ENCODE assay signal across 8 mouse cellular contexts in the genomic region with DNA sequence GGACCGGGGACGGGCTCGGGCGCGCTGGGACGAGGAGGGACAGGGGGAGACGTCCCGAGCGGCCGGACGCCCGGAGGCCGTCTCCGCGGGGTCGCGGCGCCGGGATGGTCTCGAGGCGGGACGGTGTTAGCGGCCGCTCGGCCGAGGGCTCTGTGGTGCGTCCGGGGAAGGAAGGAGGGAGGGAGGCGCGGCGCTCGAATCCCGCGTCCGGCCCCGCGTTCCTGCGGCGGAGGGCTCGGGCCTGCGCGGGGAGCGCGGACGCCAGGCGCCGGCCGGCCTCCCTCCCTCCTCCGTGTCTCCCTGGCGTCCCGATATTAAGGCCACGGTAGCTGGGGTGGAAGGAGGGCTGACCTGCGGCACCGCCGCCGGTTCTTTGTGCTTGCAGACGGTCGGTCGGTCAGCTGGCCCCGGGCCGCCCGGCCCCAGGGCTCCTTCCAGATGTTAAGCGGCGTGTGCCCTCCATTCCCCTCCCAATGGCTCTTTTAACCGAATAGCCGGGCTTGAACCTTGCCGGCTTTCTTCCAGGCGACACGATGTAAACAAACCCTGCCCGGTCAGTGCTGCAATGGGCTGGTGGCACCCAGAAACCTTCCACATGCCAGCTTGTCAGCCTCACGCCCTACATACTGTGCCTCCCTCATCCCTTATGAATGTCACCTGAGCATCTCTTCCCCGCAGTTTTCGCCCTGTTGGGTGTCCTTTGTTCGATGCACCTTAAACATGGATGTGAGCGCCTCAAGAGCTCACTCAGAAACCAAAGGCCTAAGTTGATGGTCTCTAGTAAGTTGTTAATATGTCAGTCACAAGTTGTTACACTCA. TPM values are rescaled to one million over a fixed set of nuclear protein-coding genes. Genes with fewer than 3 reads are reported as not detected.
DNase-seq lines count a peak whose midpoint lies in the region; ATAC-seq and TF ChIP-seq lines count a peak whose summit lies in the region.

No protein-coding gene starts in this region.

- H3K4me1 ChIP-seq in spleen, adult 2 months (ENCODE audit: control insufficient read depth, insufficient read depth, insufficient read length) = peaks cover 2% of the 10 kb centered on the region; the same call in 1 of the 2 replicates
- peaks cover 9% of the 10 kb centered on the region for H3K4me1 ChIP-seq in limb, embryonic 10.5 days
- H3K4me1 ChIP-seq in midbrain, embryonic 10.5 days = peaks cover 15% of the 10 kb centered on the region
- H3K4me1 ChIP-seq in stomach, embryonic 16.5 days (ENCODE audit: control insufficient read depth, insufficient read depth, low read length) = no peaks in the 10 kb centered on the region

- TF ChIP-seq POLR2A in spleen, adult 2 months (IDR thresholded peaks at IDR 0.05; ENCODE audit: low read depth, low read length) = no peak

- H3K9ac ChIP-seq in stomach, embryonic 16.5 days (ENCODE audit: low read length) = peak overlapping the region; percentile 98

- peak; percentile 5 to 28 for DNase-seq in spleen, adult 2 months (ENCODE audit: low read depth in 1 of 2, low spot score in 2 of 2)
- no peak for DNase-seq in spleen, adult 18-20 months
- peak; percentile 48 for DNase-seq in c-Kit-negative CD71-positive TER-119-positive erythroid progenitor cells, embryonic 14.5 days (ENCODE audit: low read depth, low spot score)
- peak; percentile 23 to 27 for DNase-seq in frontal cortex, postnatal 10 days (ENCODE audit: low spot score in 2 of 2)
- peak; percentile 8 for DNase-seq in hindlimb bud, embryonic 11.5 days (ENCODE audit: extremely low spot score, low read depth, low spot score)
- peak; percentile 69 for DNase-seq in limb, embryonic 10.5 days (ENCODE audit: low spot score)
- no peak for DNase-seq in midbrain, embryonic 10.5 days (ENCODE audit: low spot score)

- peak overlapping the region; percentile 97 for H3K27ac ChIP-seq in spleen, adult 2 months (ENCODE audit: insufficient read depth, low read length)
- H3K27ac ChIP-seq in limb, embryonic 10.5 days = peak overlapping the region; percentile 97
- H3K27ac ChIP-seq in midbrain, embryonic 10.5 days (replicated peaks) = peak overlapping the region; percentile 98
- H3K27ac ChIP-seq in stomach, embryonic 16.5 days (ENCODE audit: low read length) = peak overlapping the region; percentile 78

- peak overlapping the region; percentile 80 for H3K4me2 ChIP-seq in stomach, embryonic 16.5 days (ENCODE audit: low read depth, low read length)

- WGBS in spleen, adult 2 months = 1% methylated on average over 46 of the region's 75 CpGs
- under 1% methylated on average over 74 of the region's 75 CpGs for WGBS in limb, embryonic 10.5 days
- WGBS in midbrain, embryonic 10.5 days = under 1% methylated on average over 66 of the region's 75 CpGs
- WGBS in stomach, embryonic 16.5 days = under 1% methylated on average over 59 of the region's 75 CpGs

- ATAC-seq in stomach, embryonic 16.5 days (ENCODE audit: insufficient read depth, low FRiP score) = peak; percentile 81

- no peak for TF ChIP-seq CTCF in spleen, adult 2 months (IDR thresholded peaks at IDR 0.05; ENCODE audit: extremely low read depth, insufficient read depth, insufficient read length, insufficient replicate concordance)

- no peaks in the 10 kb centered on the region for H3K27me3 ChIP-seq in spleen, adult 2 months (ENCODE audit: control insufficient read depth, insufficient read depth, low read length)
- H3K27me3 ChIP-seq in limb, embryonic 10.5 days (ENCODE audit: low read depth, poor library complexity, severe bottlenecking) = no peaks in the 10 kb centered on the region
- no peaks in the 10 kb centered on the region for H3K27me3 ChIP-seq in midbrain, embryonic 10.5 days (ENCODE audit: low read depth, poor library complexity, severe bottlenecking)
- H3K27me3 ChIP-seq in stomach, embryonic 16.5 days (ENCODE audit: control insufficient read depth, insufficient read depth, low read length) = no peaks in the 10 kb centered on the region

- H3K36me3 ChIP-seq in spleen, adult 2 months (ENCODE audit: control insufficient read depth, insufficient read depth, low read length) = no peaks in the 10 kb centered on the region
- no peaks in the 10 kb centered on the region; the same call in 1 of the 2 replicates for H3K36me3 ChIP-seq in limb, embryonic 10.5 days
- no peaks in the 10 kb centered on the region for H3K36me3 ChIP-seq in midbrain, embryonic 10.5 days
- H3K36me3 ChIP-seq in stomach, embryonic 16.5 days (ENCODE audit: control insufficient read depth, insufficient read depth, low read length) = no peaks in the 10 kb centered on the region

- no peaks in the 10 kb centered on the region for H3K9me3 ChIP-seq in limb, embryonic 10.5 days (replicated peaks)
- H3K9me3 ChIP-seq in midbrain, embryonic 10.5 days (replicated peaks) = no peaks in the 10 kb centered on the region
- H3K9me3 ChIP-seq in stomach, embryonic 16.5 days (replicated peaks; ENCODE audit: control insufficient read depth, low read length) = no peaks in the 10 kb centered on the region

- H3K4me3 ChIP-seq in spleen, adult 2 months (ENCODE audit: extremely low read depth, insufficient read depth, insufficient read length) = peak overlapping the region; percentile 91
- peak overlapping the region; percentile 97 for H3K4me3 ChIP-seq in limb, embryonic 10.5 days
- H3K4me3 ChIP-seq in midbrain, embryonic 10.5 days = peak overlapping the region; percentile 97
- H3K4me3 ChIP-seq in stomach, embryonic 16.5 days (replicated peaks; ENCODE audit: low read length) = peak overlapping the region; percentile 97

RNA-seq across cellular contexts. Expression of a gene that starts 0.9 kb away (rescaled TPM):
- polyA plus RNA-seq in spleen, adult 2 months (2012; rRNA removed) = 5.0 and 6.1 TPM in 2 replicates
- 39.1 and 47.0 TPM in 2 replicates for polyA plus RNA-seq in limb, embryonic 10.5 days (2016; fragmentation: Nextera tagmentation; extraction: Ambion mirVana)
- polyA plus RNA-seq in midbrain, embryonic 10.5 days (2016; fragmentation: Nextera tagmentation; extraction: Ambion mirVana) = 48.6 and 53.2 TPM in 2 replicates
- 62.8 and 86.1 TPM in 2 replicates for polyA plus RNA-seq in stomach, embryonic 16.5 days (2015; fragmentation: Nextera tagmentation; extraction: Ambion mirVana)

RNA-seq across cellular contexts. Expression of a gene that starts 47.5 kb away (rescaled TPM):
- 0.02 TPM in 1 of 2 replicates, not detected in the other for polyA plus RNA-seq in spleen, adult 2 months (2012; rRNA removed)
- polyA plus RNA-seq in limb, embryonic 10.5 days (2016; fragmentation: Nextera tagmentation; extraction: Ambion mirVana) = not detected in 2 replicates
- not detected in 2 replicates for polyA plus RNA-seq in midbrain, embryonic 10.5 days (2016; fragmentation: Nextera tagmentation; extraction: Ambion mirVana)
- polyA plus RNA-seq in stomach, embryonic 16.5 days (2015; fragmentation: Nextera tagmentation; extraction: Ambion mirVana) = not detected in 2 replicates

Comparison
In these comparisons a context has a peak if more than half of its experiments do, and no peak if none do; other contexts are left out.
1. DNase-seq: peak in spleen, adult 2 months (2 of 2), c-Kit-negative CD71-positive TER-119-positive erythroid progenitor cells, embryonic 14.5 days (single experiment), frontal cortex, postnatal 10 days (2 of 2), hindlimb bud, embryonic 11.5 days (single experiment) and limb, embryonic 10.5 days (single experiment); none in spleen, adult 18-20 months (0 of 2) and midbrain, embryonic 10.5 days (single experiment).
2. Peak in every context shown above with its lines, with median percentiles within 50 percentile points of each other: H3K27ac ChIP-seq and H3K4me3 ChIP-seq.